Mouse (Mus musculus): ENCODE data around the gene Hist1h2bb.
A peak's percentile ranks its signal among the peaks of the same experiment; 100 is the strongest.

DNA sequence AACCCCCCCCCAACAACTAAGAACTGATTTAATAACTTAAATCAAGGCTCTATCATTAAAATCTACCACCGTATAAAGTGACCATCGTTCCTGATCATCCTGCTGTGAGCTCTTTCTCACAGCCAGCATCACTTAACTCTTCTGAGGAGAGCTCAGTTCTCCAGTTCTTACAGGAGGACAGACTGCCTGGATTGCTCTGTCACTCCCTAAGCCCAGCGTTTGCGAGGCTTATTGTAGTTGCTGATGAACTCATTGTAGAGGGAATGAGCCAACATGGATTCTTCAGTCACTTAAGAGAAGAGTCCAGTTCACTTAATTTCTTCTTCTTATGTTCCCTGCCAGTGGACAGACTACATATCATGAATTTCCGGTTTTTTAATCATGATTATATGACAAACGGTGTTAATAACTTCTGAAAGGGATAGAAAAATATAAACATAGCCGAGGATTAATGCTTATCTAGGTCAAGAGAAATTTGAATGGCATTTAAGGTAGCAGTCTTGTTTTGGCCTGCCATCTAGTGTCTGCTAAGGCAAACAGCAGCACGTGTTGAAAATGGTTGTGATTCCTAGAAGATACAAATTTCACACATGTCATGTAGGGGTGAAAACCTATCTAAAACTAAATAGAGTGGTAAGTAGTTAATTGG, 14.3 kb upstream of the Hist1h2bb start:
- TF ChIP-seq CTCF (IDR thresholded peaks at IDR 0.05; ENCODE audit: low read depth, low read length): peak; percentile 14; the same call in 1 of the 2 replicates
- TF ChIP-seq GATA1 (IDR thresholded peaks at IDR 0.05; ENCODE audit: borderline replicate concordance, low read length): no peak
- no peak for TF ChIP-seq TAL1 (conservative IDR thresholded peaks at IDR 0.05; ENCODE audit: low read depth, low read length)

Data from G1E (cell line).